Mouse (Mus musculus): ENCODE data around the gene Ifitm5.

- TF ChIP-seq MYOG (IDR thresholded peaks at IDR 0.05; ENCODE audit: control insufficient read depth, extremely low read depth, insufficient read length) (no peak), CTCF (IDR thresholded peaks at IDR 0.05; ENCODE audit: control insufficient read depth, insufficient read depth, insufficient read length) (no peak)
Observed at GRCm38 (mm10) chr7:140975465-140975864, 25.4 kb upstream of the Ifitm5 start.

Data from C2C12 (cell line).